Mouse (Mus musculus): ENCODE results near the gene Wdr20.

DNA sequence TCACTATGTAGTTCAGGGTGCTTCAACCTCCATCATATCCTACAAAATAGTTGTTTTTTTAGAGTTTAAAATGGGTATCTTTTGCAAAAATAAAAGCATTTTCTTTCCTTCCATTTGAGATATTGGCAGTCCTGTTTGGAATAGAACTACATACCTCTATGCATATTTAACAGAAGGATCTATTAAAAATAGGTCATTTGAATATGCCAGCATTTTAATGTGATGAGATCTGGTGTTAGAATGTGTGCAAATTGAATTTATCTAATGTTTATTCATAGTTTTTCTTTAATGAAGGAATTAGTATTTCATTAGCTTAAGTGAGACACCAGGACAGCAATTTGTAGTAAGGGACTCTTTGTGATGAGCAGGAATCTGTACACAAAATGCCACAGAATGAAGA, 30.8 kb downstream of the Wdr20 start:
- TF ChIP-seq POLR2A (IDR thresholded peaks at IDR 0.05; ENCODE audit: low read depth, low read length) (no peak), CTCF (IDR thresholded peaks at IDR 0.05; ENCODE audit: extremely low read depth, insufficient read length, insufficient replicate concordance, low read depth, low read length) (no peak)
